Mouse (Mus musculus): ENCODE measurements around the gene Bcl2l2. TPM values are rescaled to one million over a fixed set of nuclear protein-coding genes. Genes with fewer than 3 reads are reported as not detected.

The Bcl2l2 gene
- polyA plus RNA-seq, 1 experiment, result 20.5 TPM

GRCm38 (mm10) chr14:54885309-54885708 lies 2.1 kb downstream of the Bcl2l2 start:
- H3K27me3 ChIP-seq (ENCODE audit: control insufficient read depth, insufficient read depth, insufficient read length), result no peaks in the 10 kb centered on the region
- no peak overlapping the region for H3ac ChIP-seq (ENCODE audit: control insufficient read depth, insufficient read length)
- no peak overlapping the region for H3K4me3 ChIP-seq
- peaks cover 25% of the 10 kb centered on the region for H3K79me2 ChIP-seq (ENCODE audit: control insufficient read depth, insufficient read depth)
- H3K4me2 ChIP-seq (ENCODE audit: low read depth), result no peak overlapping the region
- H3K36me3 ChIP-seq (ENCODE audit: control insufficient read depth, insufficient read depth), result no peaks in the 10 kb centered on the region
- no peak for TF ChIP-seq SRF (IDR thresholded peaks at IDR 0.05; ENCODE audit: control insufficient read depth, insufficient read length, low read depth)
- no peak for TF ChIP-seq TCF3 (IDR thresholded peaks at IDR 0.05; ENCODE audit: insufficient read length, low read depth)
- no peak for TF ChIP-seq POLR2AphosphoS2 (IDR thresholded peaks at IDR 0.05; ENCODE audit: insufficient read length, low read depth)
- no peak for TF ChIP-seq POLR2A (IDR thresholded peaks at IDR 0.05; ENCODE audit: insufficient read length, low read depth)
- TF ChIP-seq MYOG (IDR thresholded peaks at IDR 0.05; ENCODE audit: control insufficient read depth in 1 of 3, insufficient read depth in 1 of 3, insufficient read length in 2 of 3, low read depth in 2 of 3), result no peak
- no peak for TF ChIP-seq TCF12 (IDR thresholded peaks at IDR 0.05; ENCODE audit: insufficient read depth, poor library complexity, severe bottlenecking)
- TF ChIP-seq MAX (IDR thresholded peaks at IDR 0.05; ENCODE audit: low read depth), result no peak
- no peak for TF ChIP-seq MYOD1 (IDR thresholded peaks at IDR 0.05; ENCODE audit: control insufficient read depth in 1 of 3, insufficient read length in 2 of 3, low read depth in 2 of 3)

- Histone ChIP-seq H3K4me2 (ENCODE audit: low read depth) (peak within 1 kb of the TSS; percentile 66), H3K4me3 (peak within 1 kb of the TSS; percentile 86), H3ac (ENCODE audit: control insufficient read depth, insufficient read length) (no peak within 1 kb of the TSS), H3K36me3 (ENCODE audit: control insufficient read depth, insufficient read depth) (peaks cover 11% of the 10 kb centered on the region), H3K27me3 (ENCODE audit: control insufficient read depth, insufficient read depth, insufficient read length) (no peaks in the 10 kb centered on the region), H3K79me2 (ENCODE audit: control insufficient read depth, insufficient read depth) (peaks cover 26% of the 10 kb centered on the region)
- TF ChIP-seq POLR2A (IDR thresholded peaks at IDR 0.05; ENCODE audit: insufficient read length, low read depth), result no peak
These were observed 9.0 kb downstream of the Bcl2l2 start, which contains the start of gene Pabpn1 for GRCm38 (mm10) chr14:54892200-54892599. Pabpn1 (plus strand) TSS chr14:54892500.

GRCm38 (mm10) chr14:54893651-54894181 lies 10.5 kb downstream of the Bcl2l2 start:
- Histone ChIP-seq H3K4me2 (ENCODE audit: low read depth) (peak overlapping the region; percentile 66), H3K27me3 (ENCODE audit: control insufficient read depth, insufficient read depth, insufficient read length) (no peaks in the 10 kb centered on the region), H3K79me2 (ENCODE audit: control insufficient read depth, insufficient read depth) (peaks cover 26% of the 10 kb centered on the region), H3K36me3 (ENCODE audit: control insufficient read depth, insufficient read depth) (peaks cover 17% of the 10 kb centered on the region), H3ac (ENCODE audit: control insufficient read depth, insufficient read length) (peak overlapping the region; percentile 87), H3K4me3 (peak overlapping the region; percentile 86)
- no peak for TF ChIP-seq SRF (IDR thresholded peaks at IDR 0.05; ENCODE audit: control insufficient read depth, insufficient read length, low read depth)
- TF ChIP-seq MYOG (IDR thresholded peaks at IDR 0.05; ENCODE audit: control insufficient read depth in 1 of 3, insufficient read depth in 1 of 3, insufficient read length in 2 of 3, low read depth in 2 of 3), result peak in 1 of 3 experiments; percentile 45
- TF ChIP-seq MAX (IDR thresholded peaks at IDR 0.05; ENCODE audit: low read depth), result no peak
- TF ChIP-seq POLR2AphosphoS2 (IDR thresholded peaks at IDR 0.05; ENCODE audit: insufficient read length, low read depth), result peak; percentile 88
- TF ChIP-seq E2F4 (IDR thresholded peaks at IDR 0.05; ENCODE audit: insufficient read depth), result no peak
- no peak for TF ChIP-seq USF1 (IDR thresholded peaks at IDR 0.05; ENCODE audit: low read depth)
- TF ChIP-seq CEBPB (IDR thresholded peaks at IDR 0.05; ENCODE audit: insufficient read depth, poor library complexity, severe bottlenecking), result no peak
- no peak for TF ChIP-seq TCF3 (IDR thresholded peaks at IDR 0.05; ENCODE audit: insufficient read length, low read depth)
- no peak for TF ChIP-seq POLR2A (IDR thresholded peaks at IDR 0.05; ENCODE audit: insufficient read length, low read depth)
- no peak for TF ChIP-seq TCF12 (IDR thresholded peaks at IDR 0.05; ENCODE audit: insufficient read depth, poor library complexity, severe bottlenecking)
- peak in 2 of 3 experiments; percentile 37 to 58 for TF ChIP-seq MYOD1 (IDR thresholded peaks at IDR 0.05; ENCODE audit: control insufficient read depth in 1 of 3, insufficient read length in 2 of 3, low read depth in 2 of 3)

- no peaks in the 10 kb centered on the region for H3K27me3 ChIP-seq (ENCODE audit: control insufficient read depth, insufficient read depth, insufficient read length)
- peaks cover 26% of the 10 kb centered on the region for H3K79me2 ChIP-seq (ENCODE audit: control insufficient read depth, insufficient read depth)
- TF ChIP-seq POLR2AphosphoS2 (IDR thresholded peaks at IDR 0.05; ENCODE audit: insufficient read length, low read depth) (no peak), MYOD1 (IDR thresholded peaks at IDR 0.05; ENCODE audit: control insufficient read depth in 1 of 3, insufficient read length in 2 of 3, low read depth in 2 of 3) (no peak)
- H3ac ChIP-seq (ENCODE audit: control insufficient read depth, insufficient read length), result peak overlapping the region; percentile 87
- H3K4me3 ChIP-seq, result peak overlapping the region; percentile 86
- peaks cover 22% of the 10 kb centered on the region for H3K36me3 ChIP-seq (ENCODE audit: control insufficient read depth, insufficient read depth)
- H3K4me2 ChIP-seq (ENCODE audit: low read depth), result peak overlapping the region; percentile 93
These were observed 11.3 kb downstream of the Bcl2l2 start for GRCm38 (mm10) chr14:54894296-54895151.

- Histone ChIP-seq H3K27me3 (ENCODE audit: control insufficient read depth, insufficient read depth, insufficient read length) (no peaks in the 10 kb centered on the region), H3K4me3 (no peak overlapping the region), H3K79me2 (ENCODE audit: control insufficient read depth, insufficient read depth) (peaks cover 26% of the 10 kb centered on the region), H3ac (ENCODE audit: control insufficient read depth, insufficient read length) (no peak overlapping the region), H3K36me3 (ENCODE audit: control insufficient read depth, insufficient read depth) (peaks cover 27% of the 10 kb centered on the region), H3K4me2 (ENCODE audit: low read depth) (no peak overlapping the region)
- TF ChIP-seq REST (IDR thresholded peaks at IDR 0.05; ENCODE audit: insufficient read depth, insufficient read length) (no peak), POLR2AphosphoS2 (IDR thresholded peaks at IDR 0.05; ENCODE audit: insufficient read length, low read depth) (no peak), TCF3 (IDR thresholded peaks at IDR 0.05; ENCODE audit: insufficient read length, low read depth) (no peak), TCF12 (IDR thresholded peaks at IDR 0.05; ENCODE audit: insufficient read depth, poor library complexity, severe bottlenecking) (no peak), E2F4 (IDR thresholded peaks at IDR 0.05; ENCODE audit: insufficient read depth) (no peak), USF1 (IDR thresholded peaks at IDR 0.05; ENCODE audit: low read depth) (no peak), MYOG (IDR thresholded peaks at IDR 0.05; ENCODE audit: control insufficient read depth in 1 of 3, insufficient read depth in 1 of 3, insufficient read length in 2 of 3, low read depth in 2 of 3) (no peak), MYOD1 (IDR thresholded peaks at IDR 0.05; ENCODE audit: control insufficient read depth in 1 of 3, insufficient read length in 2 of 3, low read depth in 2 of 3) (no peak), SRF (IDR thresholded peaks at IDR 0.05; ENCODE audit: control insufficient read depth, insufficient read length, low read depth) (no peak), POLR2A (IDR thresholded peaks at IDR 0.05; ENCODE audit: insufficient read length, low read depth) (no peak), MAX (IDR thresholded peaks at IDR 0.05; ENCODE audit: low read depth) (no peak), CEBPB (IDR thresholded peaks at IDR 0.05; ENCODE audit: insufficient read depth, poor library complexity, severe bottlenecking) (no peak)
These were observed 14.3 kb downstream of the Bcl2l2 start for GRCm38 (mm10) chr14:54897445-54897844.
